Mouse (Mus musculus) kidney, adult 2 months (tissue): ENCODE data around the gene Slc8a1. TPM values are rescaled to one million over a fixed set of nuclear protein-coding genes. Genes with fewer than 3 reads are reported as not detected.

Experiments used
- DNase-seq: peaks from one replicate; pipeline ENCODE4 v3.0.0; 2021
- H3K27ac ChIP-seq: fragments of 200-500 bp; 2 replicates; pipeline ENCODE4 v1.5.1; 2012; ENCODE audit warnings: low read depth, low read length, control low read depth, inconsistent platforms; ENCODE audit not compliant: insufficient read depth
- H3K27me3 ChIP-seq: fragments of 200-500 bp; replicated peaks from 2 replicates; pipeline ENCODE4 v1.6.1; 2012; ENCODE audit warnings: mild to moderate bottlenecking, moderate library complexity, low read length, inconsistent platforms; ENCODE audit not compliant: control insufficient read depth, insufficient read depth
- H3K36me3 ChIP-seq: fragments of 200-500 bp; 2 replicates; pipeline ENCODE4 v1.6.1; 2012; ENCODE audit warnings: mild to moderate bottlenecking, moderate library complexity, low read length, inconsistent platforms; ENCODE audit not compliant: control insufficient read depth, insufficient read depth
- H3K4me1 ChIP-seq: fragments of 200-500 bp; 2 replicates; pipeline ENCODE4 v1.6.1; 2011; ENCODE audit warnings: low read length; ENCODE audit not compliant: control insufficient read depth, insufficient read depth
- H3K4me3 ChIP-seq: fragments of 200-500 bp; 2 replicates; pipeline ENCODE4 v1.5.1; 2011; ENCODE audit warnings: mild to moderate bottlenecking, low read depth, low read length, control low read depth; ENCODE audit not compliant: insufficient read depth
- CTCF ChIP-seq: fragments of 200-500 bp; conservative IDR thresholded peaks from 2 replicates; pipeline ENCODE4 v1.5.1; 2011; ENCODE audit warnings: low read depth, mild to moderate bottlenecking, control low read depth, low read length, moderate library complexity, mixed read lengths; ENCODE audit not compliant: insufficient read depth, insufficient read length
- POLR2A ChIP-seq: fragments of 200-500 bp; IDR thresholded peaks from one replicate; pipeline ENCODE4 v1.6.1; 2011; ENCODE audit warnings: low read depth, low read length, control low read depth
- WGBS: fragments of 180-500 bp; shearing (Covaris S2); methylation state at CpG from one replicate; pipeline ENCODE4 v1.1.7; 2018; 5-methylcytosine and 5-hydroxymethylcytosine counted together
- polyA plus RNA-seq: library from polyadenylated mRNA; depleted of rRNA; stranded (reverse); fragments of >200 nt; gene quantifications from 2 replicates; pipeline ENCODE4 v1.2.3, GENCODE M21; 2012

The Slc8a1 gene
- polyA plus RNA-seq, 1 experiment, result 15.1 TPM

DNA sequence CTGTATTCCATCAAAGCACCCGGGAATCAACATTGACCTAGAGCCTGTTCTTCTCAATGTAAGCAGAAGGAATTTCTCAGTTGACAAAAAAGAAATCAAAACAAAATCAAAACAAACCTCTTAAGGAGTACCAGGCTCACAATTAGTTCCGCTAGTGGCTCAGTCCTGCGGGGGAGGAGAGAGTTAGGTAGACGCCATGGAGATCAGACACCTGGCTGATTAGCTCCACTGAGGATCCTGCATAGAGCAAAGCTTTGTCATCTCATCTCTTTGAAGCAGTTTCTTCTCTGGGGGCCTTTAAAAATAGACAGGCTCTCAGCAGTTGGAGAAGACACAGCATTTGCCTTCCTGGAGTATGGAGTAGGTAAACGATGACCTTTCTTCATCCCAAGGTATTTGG lies 192.2 kb downstream of the Slc8a1 start:
- Histone ChIP-seq H3K36me3 (no peaks in the 10 kb centered on the region), H3K27me3 (no peaks in the 10 kb centered on the region), H3K4me3 (no peak overlapping the region), H3K27ac (no peak overlapping the region), H3K4me1 (no peaks in the 10 kb centered on the region)
- WGBS, result 53% methylated on average over 5 of the region's 5 CpGs
- TF ChIP-seq CTCF, result no peak
- no peak for TF ChIP-seq POLR2A
- DNase-seq, result no peak

DNA sequence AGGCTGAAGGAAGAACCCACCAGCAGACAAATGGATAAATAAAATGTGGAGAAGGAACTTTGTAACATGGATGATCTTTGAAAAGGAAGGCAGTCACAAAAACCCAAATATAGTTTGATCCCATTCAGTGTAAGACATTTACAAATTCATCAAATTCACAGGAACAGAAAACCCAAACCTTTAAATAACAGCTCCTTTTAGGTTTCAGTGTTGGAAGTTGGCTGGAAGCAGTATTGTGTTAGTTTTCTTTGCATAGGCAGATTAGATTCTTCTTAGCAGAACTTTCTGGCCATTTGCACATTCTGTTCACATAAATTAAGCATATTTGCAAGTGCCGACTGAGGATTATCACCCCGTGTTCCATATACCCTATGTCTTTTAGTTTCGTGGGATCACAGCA lies 193.3 kb downstream of the Slc8a1 start:
- no peaks in the 10 kb centered on the region for H3K4me1 ChIP-seq
- no peak for DNase-seq
- H3K27me3 ChIP-seq, result no peaks in the 10 kb centered on the region
- H3K36me3 ChIP-seq, result no peaks in the 10 kb centered on the region
- H3K4me3 ChIP-seq, result no peak overlapping the region
- TF ChIP-seq CTCF (no peak), POLR2A (no peak)
- WGBS, result 81% methylated on average over 3 of the region's 3 CpGs
- H3K27ac ChIP-seq, result no peak overlapping the region

DNA sequence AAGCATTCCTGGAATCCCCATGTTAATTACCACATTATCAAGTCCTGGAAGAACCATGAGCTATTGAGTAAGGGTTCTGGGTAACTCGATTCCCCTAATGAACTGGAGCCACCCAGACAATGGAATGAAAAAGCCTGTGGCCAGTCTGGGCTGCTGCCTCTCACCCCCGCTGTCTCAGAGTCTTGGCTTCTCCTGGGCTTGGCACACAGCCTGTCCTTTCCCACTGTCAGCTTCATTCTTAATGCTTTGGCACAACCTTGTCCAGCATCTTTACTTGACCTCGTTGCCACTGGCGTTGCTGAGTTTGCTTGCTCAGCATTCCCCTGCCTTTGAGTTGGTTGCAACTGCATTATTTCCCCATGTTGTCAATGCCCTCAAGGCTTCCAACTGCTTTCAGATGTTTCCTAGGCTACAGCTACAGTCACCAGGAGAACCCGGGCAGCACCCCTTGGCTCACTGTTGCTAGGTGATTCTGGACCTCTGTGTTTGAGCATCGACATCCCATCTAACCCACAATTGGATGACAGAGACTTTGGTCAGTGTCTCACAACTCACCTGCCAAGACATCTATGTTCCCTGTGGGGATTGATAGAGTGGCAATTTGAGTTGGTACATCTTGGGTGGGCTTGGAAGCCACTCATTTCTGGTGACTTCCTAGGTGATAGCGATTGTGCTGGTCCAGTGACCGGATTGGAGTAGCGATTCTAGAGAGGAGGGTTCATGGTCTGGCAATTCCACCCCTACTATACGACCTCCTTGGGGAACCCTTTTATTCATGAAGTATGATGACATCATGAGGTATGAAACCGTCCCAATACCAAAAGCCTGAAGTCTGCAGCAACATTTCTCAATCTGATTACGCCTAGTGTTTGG lies 195.6 kb downstream of the Slc8a1 start:
- Histone ChIP-seq H3K36me3 (no peaks in the 10 kb centered on the region), H3K4me3 (no peak overlapping the region), H3K27me3 (no peaks in the 10 kb centered on the region), H3K27ac (no peak overlapping the region), H3K4me1 (no peaks in the 10 kb centered on the region)
- peak; percentile 5 for DNase-seq
- TF ChIP-seq POLR2A, result no peak
- TF ChIP-seq CTCF, result no peak
- WGBS, result 78% methylated on average over 12 of the region's 12 CpGs

DNA sequence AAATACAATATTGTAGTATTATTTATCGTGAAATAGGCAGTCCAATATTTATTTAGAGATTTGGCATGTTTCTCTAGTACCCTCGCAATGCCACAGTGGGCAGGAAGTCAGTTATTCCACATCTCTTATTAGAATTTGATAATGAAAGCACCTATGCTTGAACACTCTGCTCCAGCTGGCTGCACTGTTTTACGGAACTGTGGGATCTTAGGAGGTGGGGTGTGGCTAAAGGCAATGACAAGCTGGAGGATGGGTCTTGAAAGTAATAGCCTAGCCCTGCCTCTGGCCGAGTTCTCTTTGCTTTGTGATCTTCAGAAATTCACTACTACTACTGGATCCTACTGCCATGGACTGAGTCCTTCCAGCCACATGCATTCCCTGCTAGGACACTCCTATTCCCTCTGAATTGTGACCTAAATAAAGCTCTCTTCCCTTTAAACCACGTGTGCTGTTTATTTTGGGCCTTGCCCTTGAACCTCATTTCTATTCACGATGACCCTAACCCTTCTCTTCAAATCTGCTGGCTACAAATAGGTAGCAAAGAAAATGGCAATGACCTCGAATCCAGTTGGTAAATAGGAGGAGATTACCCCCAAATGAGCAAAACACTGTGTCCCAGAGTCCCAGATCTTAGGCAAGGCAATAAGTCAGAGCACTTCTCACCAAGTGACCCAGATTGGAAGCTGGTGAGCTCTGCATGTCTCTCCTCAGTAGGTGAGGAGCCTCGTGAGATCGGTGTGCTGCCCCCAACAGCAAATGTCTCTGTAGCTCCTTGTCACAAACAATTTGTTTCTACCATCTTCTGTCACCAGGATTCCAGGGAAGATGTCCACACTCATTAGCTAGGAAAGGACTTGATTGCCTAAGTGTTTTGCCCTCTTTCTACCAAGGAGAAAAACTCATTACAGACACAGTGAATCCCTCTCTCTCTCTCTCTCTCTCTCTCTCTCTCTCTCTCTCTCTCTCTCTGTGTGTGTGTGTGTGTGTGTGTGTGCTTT lies 199.7 kb downstream of the Slc8a1 start:
- no peaks in the 10 kb centered on the region for H3K4me1 ChIP-seq
- H3K4me3 ChIP-seq, result no peak overlapping the region
- no peak for TF ChIP-seq CTCF
- DNase-seq, result no peak
- 59% methylated on average over 9 of the region's 9 CpGs for WGBS
- no peak overlapping the region for H3K27ac ChIP-seq
- no peaks in the 10 kb centered on the region for H3K36me3 ChIP-seq
- no peaks in the 10 kb centered on the region for H3K27me3 ChIP-seq

DNA sequence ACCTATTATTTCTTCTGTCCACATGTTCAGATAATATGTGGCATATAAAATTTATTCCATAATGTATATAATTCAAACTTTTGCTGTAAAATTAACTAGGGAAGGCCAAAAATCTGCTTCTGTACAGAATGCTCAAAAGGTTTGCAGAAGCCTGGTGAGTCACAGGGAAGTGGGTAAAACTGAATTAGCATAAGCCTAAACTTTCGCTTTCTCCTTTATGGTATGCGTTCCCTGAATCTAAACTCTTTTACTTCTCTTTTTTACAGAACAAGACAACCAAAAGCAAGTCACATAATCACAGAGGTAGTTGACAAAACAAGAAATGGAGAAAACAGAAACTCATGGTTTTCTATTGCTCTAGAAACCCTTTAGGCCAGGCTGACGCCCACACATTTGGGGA lies 202.1 kb downstream of the Slc8a1 start:
- Histone ChIP-seq H3K36me3 (no peaks in the 10 kb centered on the region), H3K27me3 (no peaks in the 10 kb centered on the region), H3K27ac (no peak overlapping the region), H3K4me1 (no peaks in the 10 kb centered on the region), H3K4me3 (no peak overlapping the region)
- no peak for TF ChIP-seq CTCF
- TF ChIP-seq POLR2A, result no peak
- 87% methylated on average over 3 of the region's 3 CpGs for whole genome bisulfite sequencing
- DNase-seq, result no peak

DNA sequence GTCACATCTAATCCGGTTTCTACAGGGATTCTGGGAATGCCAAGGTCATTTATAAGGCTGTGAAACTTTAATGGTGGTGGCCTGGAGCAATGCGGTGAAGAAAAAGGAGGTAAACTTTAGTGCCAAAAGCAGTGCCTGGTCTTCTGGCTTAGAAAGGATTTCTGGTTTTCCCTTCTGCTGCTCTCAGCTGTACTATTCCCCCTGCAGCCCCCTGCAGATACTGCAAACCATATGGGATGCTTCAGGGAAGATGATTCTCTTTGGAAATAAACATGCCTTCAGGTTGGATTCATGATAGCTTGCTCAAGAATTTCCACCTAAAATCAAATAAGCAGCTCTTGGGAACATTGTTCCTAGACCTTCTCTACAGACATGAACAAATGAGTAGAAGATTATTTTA lies 208.3 kb downstream of the Slc8a1 start:
- WGBS, result 69% methylated on average over 2 of the region's 2 CpGs

DNA sequence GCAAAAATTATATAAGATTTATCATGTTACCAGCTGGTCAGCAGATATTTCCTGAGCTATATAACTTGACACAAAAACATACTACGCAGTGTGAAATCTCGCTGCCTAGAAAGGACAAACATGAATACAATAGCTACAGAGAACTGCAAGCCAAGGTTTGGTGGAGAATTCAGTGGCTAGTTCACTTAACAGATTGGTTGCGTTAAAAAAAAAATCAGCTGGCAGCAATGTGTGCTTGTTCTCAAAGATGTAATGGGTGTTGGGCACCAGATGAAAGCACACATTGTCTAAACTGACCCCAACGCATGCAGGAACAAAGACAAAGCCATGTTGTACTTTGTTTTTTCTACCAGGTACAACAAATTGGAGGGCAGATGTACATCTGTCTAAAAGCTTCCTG lies 209.2 kb downstream of the Slc8a1 start:
- TF ChIP-seq CTCF, result no peak
- TF ChIP-seq POLR2A, result no peak
- no peak overlapping the region for H3K4me3 ChIP-seq
- no peak for DNase-seq
- no peaks in the 10 kb centered on the region for H3K27me3 ChIP-seq
- H3K27ac ChIP-seq, result no peak overlapping the region
- H3K4me1 ChIP-seq, result no peaks in the 10 kb centered on the region
- H3K36me3 ChIP-seq, result no peaks in the 10 kb centered on the region
- WGBS, result 90% methylated on average over 4 of the region's 4 CpGs

More for the DNA sequence above, 208.3 kb downstream of the Slc8a1 start:
- Histone ChIP-seq H3K27ac (no peak overlapping the region), H3K36me3 (no peaks in the 10 kb centered on the region), H3K4me3 (no peak overlapping the region), H3K27me3 (no peaks in the 10 kb centered on the region), H3K4me1 (no peaks in the 10 kb centered on the region)
- TF ChIP-seq CTCF, result no peak
- TF ChIP-seq POLR2A, result no peak
- no peak for DNase-seq
